Mouse (Mus musculus) kidney, embryonic 14.5 days (tissue): ENCODE measurements around the gene Abtb2. TPM values are rescaled to one million over a fixed set of nuclear protein-coding genes. Genes with fewer than 3 reads are reported as not detected.

Source experiments
- ATAC-seq: fragments of 200-750 bp; cut with Nextera tagmentation; 2 replicates; pipeline ENCODE4 v1.8.0; 2017; ENCODE audit warnings: moderate number of reproducible peaks, mild to moderate bottlenecking, moderate TSS enrichment, moderate library complexity; ENCODE audit not compliant: low FRiP score, low TSS enrichment
- H3K27ac ChIP-seq: fragments of 300-500 bp; sonication (generic); 2 replicates; pipeline ENCODE4 v1.5.1; 2014; ENCODE audit warnings: low read depth, mild to moderate bottlenecking, low read length, moderate library complexity, mixed read lengths
- H3K27me3 ChIP-seq: fragments of 300-500 bp; sonication (generic); 2 replicates; pipeline ENCODE4 v1.6.1; 2014; ENCODE audit warnings: mild to moderate bottlenecking, low read length; ENCODE audit not compliant: control insufficient read depth, insufficient read depth
- H3K36me3 ChIP-seq: fragments of 300-500 bp; sonication (generic); 2 replicates; pipeline ENCODE4 v1.6.1; 2014; ENCODE audit warnings: low read length, mixed read lengths; ENCODE audit not compliant: control insufficient read depth, insufficient read depth
- H3K4me1 ChIP-seq: fragments of 300-500 bp; sonication (generic); 2 replicates; pipeline ENCODE4 v1.6.1; 2014; ENCODE audit warnings: low read length, mixed read lengths; ENCODE audit not compliant: control insufficient read depth, insufficient read depth
- H3K4me2 ChIP-seq: fragments of 300-500 bp; sonication (generic); replicated peaks from 2 replicates; pipeline ENCODE4 v1.6.1; 2014; ENCODE audit warnings: low read depth, mild to moderate bottlenecking, low read length
- H3K4me3 ChIP-seq: fragments of 300-500 bp; sonication (generic); 2 replicates; pipeline ENCODE4 v1.5.1; 2014; ENCODE audit warnings: mild to moderate bottlenecking, low read length
- H3K9ac ChIP-seq: fragments of 300-500 bp; sonication (generic); 2 replicates; pipeline ENCODE4 v1.6.1; 2014; ENCODE audit warnings: low read depth, mild to moderate bottlenecking, low read length, moderate library complexity
- H3K9me3 ChIP-seq: fragments of 300-500 bp; sonication (generic); 2 replicates; pipeline ENCODE4 v1.6.1; 2016; ENCODE audit warnings: low read length; ENCODE audit not compliant: control insufficient read depth
- WGBS: fragments of 180-500 bp; shearing (Covaris S2); extraction: QIAGEN DNeasy Blood & Tissue Kit; methylation state at CpG from one replicate; pipeline ENCODE4 v1.1.7; 2014; 5-methylcytosine and 5-hydroxymethylcytosine counted together
- polyA plus RNA-seq: library from polyadenylated mRNA; unstranded; fragments of >200 nt; fragmentation: Nextera tagmentation; extraction: Ambion mirVana; gene quantifications from 2 replicates; pipeline ENCODE4 v1.2.1, GENCODE M21; 2014

The Abtb2 gene
- polyA plus RNA-seq, 1 experiment from 2014 or later = 7.6 TPM

DNA sequence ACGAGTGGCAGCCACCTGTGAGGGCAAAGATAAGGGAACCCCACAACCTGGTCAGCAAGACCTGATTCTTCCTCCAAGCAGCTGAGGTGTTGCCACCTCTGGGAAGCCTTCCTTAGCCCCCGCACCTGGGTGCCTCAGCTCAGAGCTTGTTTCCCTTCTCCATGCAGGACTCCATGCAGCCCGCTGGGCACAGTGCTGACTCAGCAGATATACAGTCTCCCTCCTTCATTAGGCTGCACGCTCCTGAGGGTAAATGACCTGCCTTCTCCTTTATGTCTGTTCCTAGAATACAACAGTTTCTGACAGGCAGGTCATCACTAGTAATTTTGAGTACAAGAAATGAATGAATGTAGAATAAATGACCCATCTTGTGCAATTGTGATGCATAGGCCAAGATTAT lies 103.5 kb downstream of the Abtb2 start:
- no peak for ATAC-seq
- Histone ChIP-seq H3K9ac (no peak overlapping the region), H3K27ac (no peak overlapping the region), H3K27me3 (no peaks in the 10 kb centered on the region), H3K9me3 (no peaks in the 10 kb centered on the region), H3K36me3 (no peaks in the 10 kb centered on the region), H3K4me2 (no peak overlapping the region), H3K4me3 (no peak overlapping the region), H3K4me1 (peaks cover 9% of the 10 kb centered on the region; the same call in 1 of the 2 replicates)
- WGBS = 76% methylated on average over 4 of the region's 4 CpGs

DNA sequence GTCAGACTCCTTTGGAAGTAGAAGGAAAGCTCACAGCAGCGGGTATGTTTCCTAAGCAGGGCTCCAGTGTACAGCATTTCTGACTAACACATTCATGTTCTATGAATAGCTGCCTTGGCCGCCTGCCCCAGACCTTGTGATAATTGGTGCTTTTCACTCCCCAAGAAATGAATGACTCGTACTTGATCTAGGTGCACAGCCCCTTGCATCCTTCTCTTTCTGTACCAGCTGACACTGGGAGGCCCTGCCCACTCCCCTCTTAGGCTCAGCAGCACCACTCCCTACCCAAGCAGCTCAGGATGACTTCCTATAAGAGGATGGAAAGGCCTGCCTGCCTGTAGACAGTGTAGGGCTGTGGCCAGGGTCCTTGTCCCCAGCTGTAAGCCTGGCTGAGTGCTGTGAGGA lies 104.2 kb downstream of the Abtb2 start:
- no peak for ATAC-seq
- no peak overlapping the region for H3K4me3 ChIP-seq

DNA sequence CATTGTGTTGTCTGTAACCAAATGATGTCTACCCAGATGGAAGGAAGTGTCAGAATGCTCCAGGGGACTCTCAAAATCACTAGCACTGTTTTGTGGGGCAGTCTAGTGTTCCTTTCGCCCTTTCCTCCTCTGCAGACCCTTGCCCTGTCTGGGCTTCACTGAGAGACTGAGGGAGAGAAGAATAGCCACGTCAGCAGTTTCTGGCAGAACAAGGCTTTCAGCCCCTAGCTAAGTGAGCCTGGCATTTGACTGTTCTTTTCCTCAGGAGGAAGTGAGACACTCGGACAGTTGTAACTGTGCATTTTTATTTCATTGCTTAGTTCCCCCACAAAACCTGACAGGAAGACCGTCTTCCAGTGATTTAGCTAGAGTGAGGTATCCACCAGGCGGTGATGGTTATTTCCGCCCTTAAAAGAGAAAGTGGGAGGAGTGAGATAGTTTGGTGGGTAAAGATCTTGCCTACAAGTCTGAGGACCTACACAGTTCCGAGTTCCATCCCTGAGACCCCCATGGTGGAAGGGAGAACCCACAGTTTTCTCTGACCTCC lies 106.5 kb downstream of the Abtb2 start:
- WGBS = 62% methylated on average over 7 of the region's 7 CpGs
- Histone ChIP-seq H3K9ac (no peak overlapping the region), H3K27ac (no peak overlapping the region), H3K36me3 (no peaks in the 10 kb centered on the region), H3K27me3 (no peaks in the 10 kb centered on the region), H3K4me3 (no peak overlapping the region), H3K9me3 (no peaks in the 10 kb centered on the region), H3K4me2 (no peak overlapping the region), H3K4me1 (peaks cover 17% of the 10 kb centered on the region; the same call in 1 of the 2 replicates)
- no peak for ATAC-seq

More for the DNA sequence above, 104.2 kb downstream of the Abtb2 start:
- no peak overlapping the region for H3K27ac ChIP-seq
- H3K27me3 ChIP-seq = no peaks in the 10 kb centered on the region
- no peaks in the 10 kb centered on the region for H3K9me3 ChIP-seq
- no peak overlapping the region for H3K4me2 ChIP-seq
- peaks cover 9% of the 10 kb centered on the region; the same call in 1 of the 2 replicates for H3K4me1 ChIP-seq
- no peak overlapping the region for H3K9ac ChIP-seq
- WGBS = 72% methylated on average over 3 of the region's 3 CpGs
- H3K36me3 ChIP-seq = no peaks in the 10 kb centered on the region

DNA sequence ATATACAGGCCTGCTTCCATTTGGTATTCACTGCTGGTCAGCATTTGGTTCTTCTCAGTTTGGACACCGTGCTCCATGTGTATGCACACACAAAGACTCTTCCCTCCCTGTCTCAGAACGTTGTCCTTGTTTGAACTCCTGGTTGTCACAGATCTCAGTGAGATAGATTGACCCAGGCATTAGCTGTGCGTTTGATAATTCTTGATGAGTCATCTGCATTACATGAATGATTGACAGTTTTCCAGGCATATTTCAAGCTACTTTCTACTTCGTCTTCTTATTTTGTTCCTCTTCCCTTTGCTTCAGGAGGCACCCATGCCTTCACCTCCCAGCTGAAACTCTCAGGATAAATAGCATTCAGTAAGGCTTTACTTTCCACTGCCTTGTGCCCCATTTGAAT lies 107.5 kb downstream of the Abtb2 start:
- H3K4me1 ChIP-seq = peaks cover 20% of the 10 kb centered on the region

DNA sequence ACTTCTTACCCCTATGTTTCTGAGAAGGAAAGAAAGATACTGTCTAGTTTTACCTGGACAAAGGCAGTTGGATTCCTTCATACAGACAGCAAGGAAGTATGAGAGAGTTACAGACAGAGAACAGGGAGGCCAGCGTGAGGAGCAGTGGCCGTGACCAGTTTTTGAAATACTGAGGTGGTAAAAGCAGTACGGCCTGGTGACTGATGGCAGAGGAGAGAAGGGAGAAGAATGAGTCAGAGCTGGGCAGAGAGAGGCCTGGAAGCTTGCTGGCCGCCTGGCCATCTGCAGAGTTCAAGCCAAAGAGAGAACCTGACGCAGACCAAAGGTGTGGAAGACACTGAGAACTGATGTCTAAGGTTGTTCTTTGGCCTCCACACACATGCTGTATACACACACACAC lies 109.3 kb downstream of the Abtb2 start:
- WGBS = 69% methylated on average over 5 of the region's 5 CpGs
- ATAC-seq = no peak
- Histone ChIP-seq H3K4me3 (no peak overlapping the region), H3K27ac (no peak overlapping the region), H3K27me3 (no peaks in the 10 kb centered on the region), H3K4me2 (no peak overlapping the region), H3K4me1 (peaks cover 14% of the 10 kb centered on the region), H3K9me3 (no peaks in the 10 kb centered on the region), H3K36me3 (no peaks in the 10 kb centered on the region), H3K9ac (no peak overlapping the region)

More for the DNA sequence above, 107.5 kb downstream of the Abtb2 start:
- Histone ChIP-seq H3K27ac (no peak overlapping the region), H3K9me3 (no peaks in the 10 kb centered on the region), H3K4me3 (no peak overlapping the region), H3K27me3 (no peaks in the 10 kb centered on the region), H3K4me2 (no peak overlapping the region), H3K36me3 (no peaks in the 10 kb centered on the region), H3K9ac (no peak overlapping the region)
- ATAC-seq = no peak
- WGBS = 75% methylated on average over 4 of the region's 4 CpGs

DNA sequence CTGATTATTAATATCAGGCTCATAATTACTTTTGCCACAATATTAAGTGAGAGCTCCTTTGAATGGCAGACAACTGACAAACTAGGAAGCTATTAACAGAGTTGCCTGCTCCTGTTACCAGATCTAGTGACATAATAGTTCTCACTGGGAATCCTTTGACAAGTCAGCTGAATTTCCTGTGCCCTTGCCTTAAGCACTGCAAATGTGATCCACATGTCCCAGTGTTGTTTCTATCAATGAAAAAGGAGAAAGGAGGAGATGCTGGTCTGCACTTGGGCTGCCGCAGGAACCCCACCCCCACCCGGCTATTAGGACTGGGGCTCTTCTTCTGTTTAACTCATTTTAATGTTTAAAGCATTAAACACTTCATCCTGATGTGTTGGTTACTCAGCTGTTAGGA lies 110.7 kb downstream of the Abtb2 start:
- H3K4me1 ChIP-seq = peaks cover 14% of the 10 kb centered on the region
- H3K36me3 ChIP-seq = no peaks in the 10 kb centered on the region
- ATAC-seq = no peak
- no peaks in the 10 kb centered on the region for H3K9me3 ChIP-seq
- no peak overlapping the region for H3K27ac ChIP-seq
- H3K27me3 ChIP-seq = no peaks in the 10 kb centered on the region
- no peak overlapping the region for H3K4me2 ChIP-seq
- 22% methylated on average over 2 of the region's 2 CpGs for WGBS
- no peak overlapping the region for H3K9ac ChIP-seq
- no peak overlapping the region for H3K4me3 ChIP-seq

DNA sequence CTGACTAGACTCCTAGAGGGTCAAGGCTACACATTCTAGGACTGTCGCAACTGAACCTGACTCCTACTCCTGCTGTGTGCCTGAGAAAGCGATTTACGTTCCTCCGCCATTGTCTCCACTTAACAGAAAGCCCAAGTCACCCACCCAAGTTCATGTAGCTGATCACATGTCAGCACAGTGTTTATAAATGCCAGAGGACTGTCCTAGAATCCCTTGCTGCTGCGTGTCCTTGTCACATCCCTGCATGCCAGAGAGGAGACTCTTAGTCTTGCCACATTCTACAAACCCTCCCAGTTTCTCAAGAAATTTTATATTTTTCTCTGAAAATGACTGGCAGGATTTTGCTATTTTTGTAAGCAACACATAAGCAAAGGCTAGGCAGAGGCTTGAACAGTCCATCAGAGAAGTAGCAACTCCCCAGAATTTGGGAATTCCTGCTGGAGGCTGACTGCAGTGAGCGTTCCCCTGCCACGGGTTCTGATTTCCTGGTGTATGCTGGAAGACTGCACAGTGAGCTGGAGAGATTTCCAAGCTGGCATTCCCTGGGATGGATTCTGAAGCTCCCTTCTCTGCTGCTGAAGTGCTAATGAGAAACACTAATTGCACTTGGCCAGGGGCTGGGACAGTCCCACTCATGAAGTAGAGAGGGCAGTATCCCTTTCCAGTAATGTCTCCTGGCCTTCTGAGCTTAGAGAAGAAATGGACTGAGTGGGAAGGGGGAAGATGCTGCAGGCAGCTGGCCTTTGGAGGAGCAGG lies 111.7 kb downstream of the Abtb2 start:
- H3K27me3 ChIP-seq = no peaks in the 10 kb centered on the region
- no peaks in the 10 kb centered on the region for H3K9me3 ChIP-seq
- no peak overlapping the region for H3K4me3 ChIP-seq
- H3K36me3 ChIP-seq = no peaks in the 10 kb centered on the region
- H3K27ac ChIP-seq = no peak overlapping the region
- no peak for ATAC-seq
- no peak overlapping the region for H3K9ac ChIP-seq
- 59% methylated on average over 7 of the region's 7 CpGs for WGBS
- no peak overlapping the region for H3K4me2 ChIP-seq
- peaks cover 14% of the 10 kb centered on the region for H3K4me1 ChIP-seq

DNA sequence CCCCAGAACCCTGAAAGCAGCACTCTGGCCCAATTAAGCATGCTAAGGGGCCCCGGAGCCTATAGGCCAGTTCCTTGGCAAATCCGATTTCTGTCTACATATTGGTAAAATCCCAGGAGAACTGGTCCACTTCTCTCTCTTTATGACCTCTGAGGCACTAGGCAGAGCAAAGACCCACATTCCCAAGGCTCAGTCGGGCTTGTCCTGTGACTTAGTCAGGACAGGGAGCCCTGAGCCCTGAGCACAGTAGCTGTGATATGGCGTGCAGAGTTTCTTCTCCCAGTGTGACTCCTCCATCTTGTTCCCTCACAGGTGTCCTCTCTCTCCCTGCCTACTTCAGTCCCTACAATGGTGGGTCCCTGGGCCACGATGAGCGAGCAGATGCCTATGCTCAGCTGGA lies 112.3 kb downstream of the Abtb2 start:
- no peak overlapping the region for H3K27ac ChIP-seq
- WGBS = 68% methylated on average over 6 of the region's 6 CpGs
- ATAC-seq = peak; percentile 59; the same call in 1 of the 2 replicates

DNA sequence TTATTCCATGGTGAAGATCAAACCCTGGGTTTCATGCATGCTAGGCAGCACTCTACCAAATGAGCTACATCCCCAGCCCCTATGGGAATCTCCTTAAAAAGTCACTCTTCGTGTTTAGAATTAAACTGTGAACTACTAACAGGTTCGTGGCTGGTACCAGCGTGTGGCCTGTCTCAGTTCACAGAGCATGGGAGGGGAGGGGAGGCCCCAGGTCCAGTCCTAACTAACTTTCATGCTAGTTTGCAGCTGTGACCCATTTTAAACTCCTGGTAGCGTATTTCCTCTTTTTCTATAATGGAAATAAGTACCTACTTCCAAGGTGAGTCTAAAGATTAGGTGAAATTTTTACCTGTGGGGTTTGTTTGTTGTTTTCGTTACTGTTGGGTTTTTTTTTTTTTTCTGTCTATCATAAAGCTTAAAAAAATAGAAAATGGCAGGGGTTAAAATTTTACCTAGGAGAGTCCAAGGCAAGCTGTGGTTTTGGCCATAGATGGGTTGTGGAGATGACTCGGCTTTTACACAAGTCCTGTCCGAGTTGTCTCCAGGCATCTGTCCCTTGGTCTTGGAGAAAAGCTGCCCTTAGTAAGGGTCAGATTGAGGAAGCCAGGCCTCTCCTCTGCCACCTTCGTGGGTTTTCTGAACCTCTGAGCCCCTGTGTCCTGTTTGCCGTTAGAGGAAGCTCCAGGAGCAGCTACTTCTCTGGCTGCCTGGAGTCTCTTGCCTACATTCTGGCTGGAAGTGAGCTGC lies 114.4 kb downstream of the Abtb2 start:
- no peak overlapping the region for H3K4me3 ChIP-seq
- no peak for ATAC-seq
- no peak overlapping the region for H3K4me2 ChIP-seq
- H3K36me3 ChIP-seq = no peaks in the 10 kb centered on the region
- no peaks in the 10 kb centered on the region for H3K9me3 ChIP-seq
- WGBS = 71% methylated on average over 9 of the region's 9 CpGs
- peaks cover 14% of the 10 kb centered on the region for H3K4me1 ChIP-seq
- H3K9ac ChIP-seq = no peak overlapping the region
- no peak overlapping the region for H3K27ac ChIP-seq
- H3K27me3 ChIP-seq = no peaks in the 10 kb centered on the region

More for the DNA sequence above, 112.3 kb downstream of the Abtb2 start:
- no peaks in the 10 kb centered on the region for H3K36me3 ChIP-seq
- H3K9ac ChIP-seq = no peak overlapping the region
- no peak overlapping the region for H3K4me3 ChIP-seq
- no peaks in the 10 kb centered on the region for H3K27me3 ChIP-seq
- H3K4me1 ChIP-seq = peaks cover 14% of the 10 kb centered on the region
- no peak overlapping the region for H3K4me2 ChIP-seq
- no peaks in the 10 kb centered on the region for H3K9me3 ChIP-seq
